Mouse (Mus musculus): ENCODE data around the gene Slc35b3. TPM values are rescaled to one million over a fixed set of nuclear protein-coding genes. Genes with fewer than 3 reads are reported as not detected.

The Slc35b3 gene
- total and polyA plus RNA-seq, 2 experiments from 2014 or later = 17.0 to 27.2 TPM

DNA sequence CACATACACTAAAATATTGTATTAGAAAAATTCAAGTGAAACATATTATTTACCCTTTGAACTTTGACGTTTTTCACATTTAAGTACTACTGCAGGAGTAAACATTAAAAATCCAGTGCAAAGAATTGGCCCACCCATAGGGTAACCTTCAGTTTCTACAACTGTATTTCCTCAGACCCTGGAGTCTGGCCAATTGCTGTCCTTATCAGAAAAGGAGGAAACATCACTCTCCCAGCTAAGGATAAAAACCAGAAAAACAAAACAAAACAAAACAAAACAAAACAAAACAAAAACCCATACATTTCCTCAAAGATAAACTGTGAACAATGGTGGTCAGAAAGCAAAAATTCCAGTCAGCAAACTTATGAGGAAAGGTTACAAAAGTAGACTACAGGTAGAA lies 14.9 kb downstream of the Slc35b3 start:
- DNase-seq (ENCODE audit: low spot score) (no peak), ATAC-seq (ENCODE audit: low FRiP score) (no peak)
- H3K9ac ChIP-seq (replicated peaks; ENCODE audit: low read length, poor library complexity, severe bottlenecking) = no peak overlapping the region
- 93% methylated on average over 1 of the region's 1 CpGs for WGBS
- no peaks in the 10 kb centered on the region for H3K4me1 ChIP-seq (ENCODE audit: insufficient read depth, low read length)
- no peak overlapping the region for H3K4me2 ChIP-seq (ENCODE audit: low read depth, low read length, poor library complexity, severe bottlenecking)
- no peak overlapping the region for H3K4me3 ChIP-seq (ENCODE audit: low read depth, low read length)
- no peaks in the 10 kb centered on the region for H3K9me3 ChIP-seq (ENCODE audit: low read length)
- no peak for TF ChIP-seq CTCF (IDR thresholded peaks at IDR 0.05)
- no peak overlapping the region for H3K27ac ChIP-seq (ENCODE audit: low read depth, low read length)
- H3K36me3 ChIP-seq (ENCODE audit: insufficient read depth, low read length) = peaks cover 23% of the 10 kb centered on the region
- no peaks in the 10 kb centered on the region for H3K27me3 ChIP-seq (ENCODE audit: insufficient read depth, low read length)

DNA sequence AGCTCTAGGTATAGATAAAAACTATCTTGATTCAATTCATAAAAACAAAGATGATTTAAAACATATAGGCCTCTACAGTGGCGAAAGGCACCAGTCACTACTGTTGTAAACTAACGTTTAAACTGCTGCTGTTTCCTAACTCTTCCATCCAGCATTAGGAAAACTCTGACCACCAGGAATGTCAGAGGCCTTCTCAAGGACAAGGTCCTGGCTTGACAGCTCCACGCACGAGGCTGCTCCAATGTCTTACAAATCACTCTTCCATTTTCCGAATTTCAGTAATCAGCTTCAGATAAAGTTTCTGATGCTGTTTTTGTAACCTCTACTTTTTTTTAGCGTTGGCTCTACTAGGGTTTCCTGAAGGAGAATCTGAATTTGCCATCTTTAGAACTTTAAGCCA lies 15.7 kb downstream of the Slc35b3 start:
- no peak overlapping the region for H3K9ac ChIP-seq (replicated peaks; ENCODE audit: low read length, poor library complexity, severe bottlenecking)
- WGBS = 92% methylated on average over 6 of the region's 6 CpGs
- H3K4me1 ChIP-seq (ENCODE audit: insufficient read depth, low read length) = no peaks in the 10 kb centered on the region
- H3K9me3 ChIP-seq (ENCODE audit: low read length) = no peaks in the 10 kb centered on the region
- H3K4me2 ChIP-seq (ENCODE audit: low read depth, low read length, poor library complexity, severe bottlenecking) = no peak overlapping the region
- TF ChIP-seq CTCF (IDR thresholded peaks at IDR 0.05) = no peak
- ATAC-seq (ENCODE audit: low FRiP score) (no peak), DNase-seq (ENCODE audit: low spot score) (no peak)
- H3K36me3 ChIP-seq (ENCODE audit: insufficient read depth, low read length) = peaks cover 25% of the 10 kb centered on the region
- no peaks in the 10 kb centered on the region for H3K27me3 ChIP-seq (ENCODE audit: insufficient read depth, low read length)
- no peak overlapping the region for H3K27ac ChIP-seq (ENCODE audit: low read depth, low read length)
- no peak overlapping the region for H3K4me3 ChIP-seq (ENCODE audit: low read depth, low read length)

DNA sequence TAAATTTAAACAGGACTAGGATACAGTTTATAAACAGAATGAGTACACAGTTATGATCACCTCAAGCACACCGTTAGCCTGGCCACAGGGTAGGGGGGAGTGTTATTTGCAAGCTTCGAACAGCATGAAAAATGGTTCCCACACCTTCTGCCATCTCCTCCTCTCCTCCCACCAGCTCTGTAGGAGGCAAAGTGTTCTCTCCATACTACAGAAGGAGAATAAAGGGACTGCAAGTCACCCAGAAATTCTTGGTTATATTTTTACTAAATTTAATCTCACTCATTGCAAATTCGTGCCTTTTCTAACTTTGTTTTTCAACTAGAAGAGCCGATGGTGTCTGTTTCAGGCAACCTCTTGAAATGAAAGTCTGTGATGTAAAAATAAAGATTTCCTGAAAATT lies 18.9 kb downstream of the Slc35b3 start:
- H3K4me1 ChIP-seq (ENCODE audit: insufficient read depth, low read length) = no peaks in the 10 kb centered on the region
- no peaks in the 10 kb centered on the region for H3K9me3 ChIP-seq (ENCODE audit: low read length)
- no peak for DNase-seq (ENCODE audit: low spot score)
- no peak overlapping the region for H3K4me2 ChIP-seq (ENCODE audit: low read depth, low read length, poor library complexity, severe bottlenecking)
- H3K27ac ChIP-seq (ENCODE audit: low read depth, low read length) = no peak overlapping the region
- H3K9ac ChIP-seq (replicated peaks; ENCODE audit: low read length, poor library complexity, severe bottlenecking) = no peak overlapping the region
- no peak for TF ChIP-seq CTCF (IDR thresholded peaks at IDR 0.05)
- 95% methylated on average over 4 of the region's 4 CpGs for WGBS
- no peaks in the 10 kb centered on the region for H3K27me3 ChIP-seq (ENCODE audit: insufficient read depth, low read length)
- H3K36me3 ChIP-seq (ENCODE audit: insufficient read depth, low read length) = peaks cover 30% of the 10 kb centered on the region; the same call in 1 of the 2 replicates
- no peak overlapping the region for H3K4me3 ChIP-seq (ENCODE audit: low read depth, low read length)
- no peak for ATAC-seq (ENCODE audit: low FRiP score)

DNA sequence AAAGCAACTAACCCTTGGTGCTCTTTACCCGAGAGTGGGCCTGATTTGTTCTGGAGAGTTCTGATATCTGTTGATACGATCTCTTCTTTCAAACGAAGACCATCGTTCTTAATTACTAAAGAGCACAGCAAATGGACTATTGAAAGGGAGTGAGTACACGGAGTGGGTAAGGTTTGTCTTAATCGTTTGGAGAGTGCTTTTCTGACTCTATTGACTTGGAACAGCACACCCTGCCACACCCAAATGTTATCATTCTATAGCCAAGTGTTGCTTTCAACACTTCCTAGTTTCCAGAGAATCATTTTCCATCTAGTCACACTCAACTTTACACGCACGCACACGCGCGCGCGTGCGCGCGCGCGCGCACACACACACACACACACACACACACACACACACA lies 19.4 kb downstream of the Slc35b3 start:
- 97% methylated on average over 19 of the region's 19 CpGs for WGBS
- DNase-seq (ENCODE audit: low spot score) (no peak), ATAC-seq (ENCODE audit: low FRiP score) (no peak)
- no peak overlapping the region for H3K27ac ChIP-seq (ENCODE audit: low read depth, low read length)
- no peaks in the 10 kb centered on the region for H3K9me3 ChIP-seq (ENCODE audit: low read length)
- H3K36me3 ChIP-seq (ENCODE audit: insufficient read depth, low read length) = peaks cover 29% of the 10 kb centered on the region
- no peaks in the 10 kb centered on the region for H3K4me1 ChIP-seq (ENCODE audit: insufficient read depth, low read length)
- TF ChIP-seq CTCF (IDR thresholded peaks at IDR 0.05) = no peak
- no peak overlapping the region for H3K4me3 ChIP-seq (ENCODE audit: low read depth, low read length)
- no peak overlapping the region for H3K4me2 ChIP-seq (ENCODE audit: low read depth, low read length, poor library complexity, severe bottlenecking)
- no peaks in the 10 kb centered on the region for H3K27me3 ChIP-seq (ENCODE audit: insufficient read depth, low read length)
- H3K9ac ChIP-seq (replicated peaks; ENCODE audit: low read length, poor library complexity, severe bottlenecking) = no peak overlapping the region

DNA sequence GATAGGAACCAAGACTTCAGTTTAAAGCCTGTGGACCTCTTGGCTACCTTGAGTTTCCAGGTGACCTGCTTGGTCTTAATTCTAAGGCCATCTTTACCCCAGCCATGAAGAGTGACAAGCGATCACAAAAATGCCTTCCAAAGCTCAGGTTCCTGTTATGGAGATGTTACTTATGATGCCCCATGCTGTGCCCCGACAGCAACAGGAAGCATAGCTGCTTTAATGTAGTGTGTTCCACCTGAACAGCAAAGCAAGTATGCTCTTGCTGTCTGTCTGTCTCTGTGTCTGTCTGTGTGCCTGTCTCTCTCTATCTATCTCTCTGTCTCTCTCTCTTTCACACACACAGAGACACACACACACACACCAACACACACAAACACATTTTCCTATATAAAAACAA lies 22.2 kb downstream of the Slc35b3 start:
- no peak for TF ChIP-seq CTCF (IDR thresholded peaks at IDR 0.05)
- Histone ChIP-seq H3K4me3 (ENCODE audit: low read depth, low read length) (no peak overlapping the region), H3K4me1 (ENCODE audit: insufficient read depth, low read length) (no peaks in the 10 kb centered on the region), H3K27ac (ENCODE audit: low read depth, low read length) (no peak overlapping the region), H3K36me3 (ENCODE audit: insufficient read depth, low read length) (peaks cover 37% of the 10 kb centered on the region), H3K4me2 (ENCODE audit: low read depth, low read length, poor library complexity, severe bottlenecking) (no peak overlapping the region), H3K9me3 (ENCODE audit: low read length) (no peaks in the 10 kb centered on the region), H3K9ac (replicated peaks; ENCODE audit: low read length, poor library complexity, severe bottlenecking) (no peak overlapping the region), H3K27me3 (ENCODE audit: insufficient read depth, low read length) (no peaks in the 10 kb centered on the region)
- no peak for ATAC-seq (ENCODE audit: low FRiP score)
- WGBS = 91% methylated on average over 2 of the region's 2 CpGs
- no peak for DNase-seq (ENCODE audit: low spot score)

DNA sequence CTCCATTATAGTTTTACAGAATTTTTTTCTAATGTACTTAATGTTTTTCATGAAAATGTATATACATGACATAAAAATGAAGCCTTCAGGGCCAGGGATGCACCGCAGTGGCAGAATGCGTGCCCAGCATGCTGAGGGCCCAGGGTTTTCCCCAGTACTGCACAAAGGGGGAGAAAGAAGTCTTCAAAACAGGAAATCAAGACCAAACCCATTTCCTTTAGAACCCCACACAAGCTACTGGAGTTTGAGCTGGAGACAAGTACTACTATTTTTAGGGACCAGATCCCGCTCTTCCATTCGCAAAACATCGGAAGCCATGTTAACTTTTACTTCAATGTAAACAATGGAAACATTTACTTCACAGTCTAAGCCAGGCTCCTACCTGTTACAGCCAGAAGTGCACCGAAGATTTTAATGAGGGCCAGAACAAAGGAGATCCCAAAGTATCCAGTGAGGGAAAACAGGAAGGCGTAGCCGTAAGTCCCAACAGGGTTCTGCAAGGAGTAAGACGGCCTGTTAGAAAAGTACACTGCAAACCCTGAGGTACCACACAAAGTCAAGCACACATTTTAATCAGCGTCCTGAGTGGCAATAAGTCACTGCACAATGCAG lies 23.7 kb downstream of the Slc35b3 start:
- 91% methylated on average over 10 of the region's 10 CpGs for WGBS
- no peak overlapping the region for H3K27ac ChIP-seq (ENCODE audit: low read depth, low read length)
- no peaks in the 10 kb centered on the region for H3K4me1 ChIP-seq (ENCODE audit: insufficient read depth, low read length)
- DNase-seq (ENCODE audit: low spot score) (no peak), ATAC-seq (ENCODE audit: low FRiP score) (no peak)
- H3K4me2 ChIP-seq (ENCODE audit: low read depth, low read length, poor library complexity, severe bottlenecking) = no peak overlapping the region
- H3K9ac ChIP-seq (replicated peaks; ENCODE audit: low read length, poor library complexity, severe bottlenecking) = no peak overlapping the region
- H3K9me3 ChIP-seq (ENCODE audit: low read length) = no peaks in the 10 kb centered on the region
- no peaks in the 10 kb centered on the region for H3K27me3 ChIP-seq (ENCODE audit: insufficient read depth, low read length)
- peaks cover 40% of the 10 kb centered on the region for H3K36me3 ChIP-seq (ENCODE audit: insufficient read depth, low read length)
- TF ChIP-seq CTCF (IDR thresholded peaks at IDR 0.05) = no peak
- no peak overlapping the region for H3K4me3 ChIP-seq (ENCODE audit: low read depth, low read length)

Data from midbrain, postnatal 0 days (tissue).